Mouse (Mus musculus) embryonic facial prominence, embryonic 11.5 days (tissue): ENCODE data around the gene Olfr643. TPM values are rescaled to one million over a fixed set of nuclear protein-coding genes. Genes with fewer than 3 reads are reported as not detected.

Source experiments
- ATAC-seq: fragments of 200-750 bp; cut with Nextera tagmentation; replicated peaks from 2 replicates; pipeline ENCODE4 v1.8.0; 2017; ENCODE audit warnings: low read depth; ENCODE audit not compliant: insufficient number of reproducible peaks, low FRiP score, low TSS enrichment
- DNase-seq: peaks from one replicate; pipeline ENCODE4 v3.0.0-alpha.2; 2015; ENCODE audit warnings: low spot score
- H3K27ac ChIP-seq: fragments of 300-500 bp; sonication (generic); replicated peaks from 2 replicates; pipeline ENCODE4 v1.5.1; 2014; ENCODE audit warnings: mild to moderate bottlenecking, low read depth, low read length, control low read depth
- H3K27me3 ChIP-seq: fragments of 300-500 bp; sonication (generic); 2 replicates; pipeline ENCODE4 v1.6.1; 2014; ENCODE audit warnings: mild to moderate bottlenecking, low read length, moderate library complexity, mixed read lengths; ENCODE audit not compliant: control insufficient read depth, insufficient read depth
- H3K36me3 ChIP-seq: fragments of 300-500 bp; sonication (generic); replicated peaks from 2 replicates; pipeline ENCODE4 v1.6.1; 2014; ENCODE audit warnings: low read depth, mild to moderate bottlenecking, low read length, moderate library complexity, mixed read lengths; ENCODE audit not compliant: control insufficient read depth, insufficient read depth
- H3K4me1 ChIP-seq: fragments of 300-500 bp; sonication (generic); 2 replicates; pipeline ENCODE4 v1.6.1; 2014; ENCODE audit warnings: low read length, mixed read lengths; ENCODE audit not compliant: control insufficient read depth, insufficient read depth
- H3K4me2 ChIP-seq: fragments of 300-500 bp; sonication (generic); 2 replicates; pipeline ENCODE4 v1.6.1; 2014; ENCODE audit warnings: low read depth, mild to moderate bottlenecking, control low read depth, low read length, moderate library complexity
- H3K4me3 ChIP-seq: fragments of 300-500 bp; sonication (generic); 2 replicates; pipeline ENCODE4 v1.5.1; 2014; ENCODE audit warnings: low read depth, low read length, control low read depth
- H3K9ac ChIP-seq: fragments of 300-500 bp; sonication (generic); replicated peaks from 2 replicates; pipeline ENCODE4 v1.6.1; 2014; ENCODE audit warnings: mild to moderate bottlenecking, control low read depth, low read length
- H3K9me3 ChIP-seq: fragments of 300-500 bp; sonication (generic); replicated peaks from 2 replicates; pipeline ENCODE4 v1.6.1; 2016; ENCODE audit warnings: mild to moderate bottlenecking, low read length, inconsistent platforms, mixed read lengths; ENCODE audit not compliant: control insufficient read depth
- WGBS: fragments of 180-500 bp; shearing (Covaris S2); extraction: QIAGEN DNeasy Blood & Tissue Kit; methylation state at CpG from one replicate; pipeline ENCODE4 v1.1.7; 2014; 5-methylcytosine and 5-hydroxymethylcytosine counted together
- polyA plus RNA-seq: library from polyadenylated mRNA; unstranded; fragments of >200 nt; fragmentation: Nextera tagmentation; extraction: Ambion mirVana; gene quantifications from 2 replicates; pipeline ENCODE4 v1.2.1, GENCODE M21; 2014

Olfr643 gene
- not detected in 2 replicates for polyA plus RNA-seq

DNA sequence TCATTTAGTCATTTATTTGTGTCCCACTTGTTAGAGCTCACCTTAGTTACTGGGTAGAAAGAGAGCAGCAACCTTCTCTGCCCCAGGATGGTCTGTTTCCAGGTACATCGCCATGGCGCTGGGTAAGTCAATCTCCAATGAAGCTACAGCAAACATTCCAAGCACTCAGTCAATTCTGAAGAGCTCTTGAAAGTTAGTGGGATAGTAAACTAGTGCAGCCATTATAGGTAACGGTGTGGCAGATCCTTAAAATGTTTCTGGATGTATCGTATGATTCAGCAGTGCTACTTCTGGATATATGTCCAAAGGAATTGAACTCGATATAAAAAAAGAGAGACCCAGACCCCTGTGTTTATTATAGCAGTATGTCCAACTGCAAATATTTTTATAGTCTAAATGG, at the start of gene Olfr643:
Gene Olfr643, minus strand, starts transcription at position 101 of the 400 bp plus-strand sequence.
- Histone ChIP-seq H3K4me3 (no peak within 1 kb of the TSS), H3K27me3 (no peaks in the 10 kb centered on the region), H3K36me3 (no peaks in the 10 kb centered on the region), H3K9ac (no peak within 1 kb of the TSS), H3K4me2 (no peak within 1 kb of the TSS), H3K4me1 (no peaks in the 10 kb centered on the region), H3K27ac (no peak within 1 kb of the TSS), H3K9me3 (no peaks in the 10 kb centered on the region)
- ATAC-seq (no peak), DNase-seq (no peak)
- 84% methylated on average over 5 of the region's 5 CpGs for WGBS

DNA sequence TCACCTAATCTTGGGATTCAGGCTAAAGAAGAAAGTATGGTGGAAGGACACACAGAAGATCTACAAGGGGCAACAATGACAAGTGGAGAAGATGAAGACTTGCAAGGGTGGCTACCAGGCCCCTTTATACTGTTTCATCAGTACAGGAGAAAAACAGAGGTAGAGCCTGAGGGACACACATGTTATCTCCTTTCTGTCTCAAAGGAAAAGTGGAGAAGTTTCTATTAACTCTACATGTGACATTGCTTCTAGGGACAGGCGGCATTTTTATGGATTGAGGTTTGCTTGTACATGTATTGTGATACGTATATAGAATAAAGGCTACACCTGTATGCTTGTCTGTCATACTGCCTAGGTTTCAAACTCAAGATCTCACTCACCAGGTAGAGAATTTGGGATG, 46.1 kb upstream of the Olfr643 start, which contains the start of gene Olfr648:
Gene Olfr648, minus strand, starts transcription at position 101 of the 400 bp plus-strand sequence.
- H3K27ac ChIP-seq = no peak within 1 kb of the TSS
- no peaks in the 10 kb centered on the region for H3K27me3 ChIP-seq
- H3K4me2 ChIP-seq = no peak within 1 kb of the TSS
- H3K36me3 ChIP-seq = no peaks in the 10 kb centered on the region
- H3K9me3 ChIP-seq = no peaks in the 10 kb centered on the region
- no peak within 1 kb of the TSS for H3K9ac ChIP-seq
- no peak within 1 kb of the TSS for H3K4me3 ChIP-seq
- WGBS = 95% methylated on average over 2 of the region's 2 CpGs
- no peak for DNase-seq
- ATAC-seq = no peak
- H3K4me1 ChIP-seq = no peaks in the 10 kb centered on the region

DNA sequence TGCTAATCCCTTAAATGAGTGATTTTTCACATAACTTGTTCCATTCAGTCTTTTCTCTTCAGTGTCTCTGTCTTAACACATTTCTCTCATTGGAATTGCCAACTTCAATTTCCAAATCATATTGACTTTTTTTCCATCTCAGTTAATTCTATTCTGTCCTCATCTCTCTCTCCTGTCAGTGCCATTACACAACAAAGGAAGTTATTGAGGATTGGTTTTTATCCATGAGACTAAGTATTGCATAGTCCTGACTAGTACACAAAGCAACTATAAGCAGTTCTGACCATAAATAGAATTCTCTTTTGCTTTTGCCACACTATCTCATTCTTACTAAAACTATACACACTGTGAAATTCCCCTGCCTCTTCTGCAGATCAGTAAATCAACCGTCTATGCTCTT, 41.9 kb upstream of the Olfr643 start:
- Histone ChIP-seq H3K4me2 (no peak overlapping the region), H3K4me1 (no peaks in the 10 kb centered on the region), H3K27me3 (no peaks in the 10 kb centered on the region), H3K27ac (no peak overlapping the region), H3K4me3 (no peak overlapping the region), H3K9me3 (no peaks in the 10 kb centered on the region), H3K36me3 (no peaks in the 10 kb centered on the region), H3K9ac (no peak overlapping the region)
- no peak for DNase-seq
- ATAC-seq = no peak
- 95% methylated on average over 1 of the region's 1 CpGs for WGBS

DNA sequence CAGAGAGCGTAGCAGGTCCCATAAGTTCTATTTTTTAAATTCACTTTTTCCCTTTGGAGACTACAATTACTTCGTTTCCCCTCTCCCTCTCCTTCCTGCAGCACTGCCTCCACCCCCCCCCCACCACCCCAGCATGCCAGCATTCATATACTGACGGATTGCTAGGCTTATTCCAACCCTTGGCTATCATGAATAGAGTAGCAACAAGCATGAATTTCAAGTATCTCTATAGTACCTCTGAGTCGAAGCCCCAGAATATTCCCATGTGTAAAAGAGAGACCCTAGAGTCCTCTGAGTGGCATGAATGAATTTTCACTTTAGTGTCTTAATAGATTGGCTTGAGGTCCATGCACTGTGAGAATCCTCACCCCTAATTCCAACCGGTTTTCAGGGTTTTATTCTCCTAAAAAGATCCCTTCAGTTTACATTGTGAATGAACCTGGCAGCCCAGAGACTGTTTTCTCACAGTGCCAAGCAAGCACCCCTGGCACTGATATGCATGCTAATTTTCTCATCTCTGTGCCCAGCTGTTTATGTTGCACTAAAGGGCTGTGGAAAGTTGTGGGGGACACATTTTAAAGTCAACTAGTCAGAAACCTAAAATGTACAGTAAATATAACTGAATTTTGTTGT, 41.3 kb upstream of the Olfr643 start:
- H3K27ac ChIP-seq = no peak overlapping the region
- H3K36me3 ChIP-seq = no peaks in the 10 kb centered on the region
- no peak for DNase-seq
- no peaks in the 10 kb centered on the region for H3K9me3 ChIP-seq
- no peaks in the 10 kb centered on the region for H3K27me3 ChIP-seq
- 69% methylated on average over 5 of the region's 5 CpGs for WGBS
- ATAC-seq = no peak
- H3K4me2 ChIP-seq = no peak overlapping the region
- no peak overlapping the region for H3K9ac ChIP-seq
- H3K4me3 ChIP-seq = no peak overlapping the region
- H3K4me1 ChIP-seq = no peaks in the 10 kb centered on the region

DNA sequence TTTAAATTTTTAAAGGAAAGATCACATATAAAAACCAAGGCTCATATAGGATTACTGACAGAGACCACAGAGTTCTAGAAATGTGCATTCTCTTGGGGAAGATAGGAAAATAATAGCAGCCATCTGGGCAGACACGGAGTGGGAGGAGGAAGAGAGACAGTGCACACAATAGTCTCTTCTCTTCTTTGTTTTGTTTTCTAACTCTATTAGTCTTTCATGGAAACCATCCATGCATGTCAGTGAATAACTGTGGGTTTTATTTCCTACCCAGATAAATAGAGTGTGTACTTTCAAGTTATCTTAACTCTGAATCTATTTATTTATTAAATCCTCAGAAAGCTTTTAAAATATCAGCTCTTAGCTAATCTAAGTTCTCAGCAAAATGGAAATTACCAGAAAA, 37.9 kb upstream of the Olfr643 start:
- DNase-seq (no peak), ATAC-seq (no peak)
- WGBS = 35% methylated on average over 1 of the region's 1 CpGs
- no peak overlapping the region for H3K9ac ChIP-seq
- H3K27ac ChIP-seq = no peak overlapping the region
- H3K4me2 ChIP-seq = no peak overlapping the region
- no peaks in the 10 kb centered on the region for H3K9me3 ChIP-seq
- no peaks in the 10 kb centered on the region for H3K27me3 ChIP-seq
- no peaks in the 10 kb centered on the region for H3K4me1 ChIP-seq
- H3K36me3 ChIP-seq = no peaks in the 10 kb centered on the region
- H3K4me3 ChIP-seq = no peak overlapping the region

DNA sequence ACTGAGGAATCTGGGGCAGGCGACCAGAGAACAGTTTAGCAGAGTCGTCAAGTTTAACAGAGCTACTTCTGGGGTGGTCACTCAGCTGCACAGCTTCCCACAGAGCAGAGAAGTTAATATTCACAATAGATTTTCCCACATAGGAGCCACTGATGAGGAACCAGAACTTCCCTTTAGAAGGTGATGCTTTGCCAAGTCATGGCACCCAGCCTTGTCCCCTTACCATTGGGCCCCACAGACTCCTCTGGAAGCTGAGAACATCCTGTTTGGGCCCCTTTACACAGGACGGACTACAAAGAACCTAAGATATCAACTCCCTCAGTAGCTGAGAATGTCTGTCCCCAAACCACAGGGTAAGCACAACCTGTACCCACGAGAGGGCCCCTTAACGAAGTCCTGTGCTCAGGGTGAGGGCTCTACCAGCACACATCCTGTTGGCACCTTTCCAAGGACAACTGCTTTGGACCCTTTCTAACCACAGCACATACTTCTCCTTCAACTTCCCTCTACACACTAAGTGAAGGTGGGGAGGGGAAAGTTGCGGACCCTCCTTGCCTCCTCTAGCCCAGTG, 32.5 kb upstream of the Olfr643 start:
- 72% methylated on average over 6 of the region's 6 CpGs for WGBS
- ATAC-seq (no peak), DNase-seq (no peak)
- Histone ChIP-seq H3K4me1 (no peaks in the 10 kb centered on the region), H3K9ac (no peak overlapping the region), H3K4me2 (no peak overlapping the region), H3K4me3 (no peak overlapping the region), H3K9me3 (no peaks in the 10 kb centered on the region), H3K36me3 (no peaks in the 10 kb centered on the region), H3K27ac (no peak overlapping the region), H3K27me3 (no peaks in the 10 kb centered on the region)

DNA sequence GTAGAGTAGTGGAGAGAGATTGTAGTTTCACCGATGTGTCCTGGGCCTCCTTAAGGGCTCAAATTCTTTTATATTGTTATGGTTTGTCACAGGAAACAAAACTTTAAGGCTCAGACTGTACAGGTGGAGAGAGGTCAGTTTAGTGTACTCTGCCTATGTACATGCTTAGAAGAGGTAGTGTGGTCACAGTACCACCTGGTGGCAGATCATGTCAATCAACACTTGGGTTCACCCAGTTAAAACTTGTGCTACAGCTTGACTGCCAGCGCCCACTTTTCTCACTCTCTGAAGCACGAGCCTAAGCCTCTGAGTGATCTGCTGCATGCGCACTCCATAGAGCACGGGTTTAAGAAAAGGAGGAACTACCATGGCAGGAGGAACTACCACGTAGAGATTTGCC, 29.9 kb upstream of the Olfr643 start:
- Histone ChIP-seq H3K9ac (no peak overlapping the region), H3K27me3 (no peaks in the 10 kb centered on the region), H3K4me3 (no peak overlapping the region), H3K36me3 (no peaks in the 10 kb centered on the region), H3K9me3 (no peaks in the 10 kb centered on the region), H3K4me1 (no peaks in the 10 kb centered on the region), H3K4me2 (no peak overlapping the region), H3K27ac (no peak overlapping the region)
- ATAC-seq (no peak), DNase-seq (no peak)
- 84% methylated on average over 6 of the region's 6 CpGs for WGBS

DNA sequence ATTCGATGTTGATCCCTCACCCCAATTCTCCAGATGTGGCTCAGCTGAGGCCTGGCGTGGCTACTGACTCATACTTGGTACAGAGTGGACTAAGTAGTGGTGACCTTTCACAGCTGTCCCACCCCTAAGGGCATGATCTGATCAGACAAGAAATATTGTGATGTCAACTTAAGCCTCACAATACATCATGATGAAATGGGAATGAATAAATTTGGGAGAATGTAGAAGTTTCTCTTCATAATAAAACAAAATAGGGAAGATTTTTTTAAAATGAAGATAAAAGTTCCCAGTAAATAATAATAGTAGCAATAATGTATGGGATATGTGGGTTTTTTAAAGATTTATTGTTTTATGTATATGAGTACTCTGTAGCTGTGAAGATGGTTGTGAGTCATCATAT, 13.3 kb upstream of the Olfr643 start, which contains the start of gene Ubqlnl:
Gene Ubqlnl, minus strand, starts transcription at position 101 of the 400 bp plus-strand sequence.
- 84% methylated on average over 2 of the region's 2 CpGs for WGBS
- H3K9me3 ChIP-seq = no peaks in the 10 kb centered on the region
- no peaks in the 10 kb centered on the region for H3K4me1 ChIP-seq
- no peak within 1 kb of the TSS for H3K4me3 ChIP-seq
- H3K4me2 ChIP-seq = no peak within 1 kb of the TSS
- no peaks in the 10 kb centered on the region for H3K36me3 ChIP-seq
- ATAC-seq (no peak), DNase-seq (no peak)
- no peak within 1 kb of the TSS for H3K27ac ChIP-seq
- H3K27me3 ChIP-seq = no peaks in the 10 kb centered on the region
- no peak within 1 kb of the TSS for H3K9ac ChIP-seq
